Mouse (Mus musculus) CH12.LX (cell line): ENCODE results near the gene Ficd. TPM values are rescaled to one million over a fixed set of nuclear protein-coding genes. Genes with fewer than 3 reads are reported as not detected.
"Not testable (repeated sequence)": the region's sequence is repeated elsewhere in the genome, so short reads cannot be mapped to it uniquely, and the experiment has no call there.

Experiments used
- DNase-seq: peaks from one replicate; pipeline ENCODE4 v3.0.0-alpha.2; 2013; ENCODE audit errors: extremely low read depth
- H3K27ac ChIP-seq: 2 replicates; pipeline ENCODE4 v1.5.1; 2012; ENCODE audit warnings: low read depth, mild to moderate bottlenecking, control low read depth, moderate library complexity; ENCODE audit not compliant: insufficient read depth
- H3K27me3 ChIP-seq: replicated peaks from 2 replicates; pipeline ENCODE3; 2012; ENCODE audit warnings: inconsistent platforms
- H3K36me3 ChIP-seq, 2 experiments: replicated peaks in 1 of 2; 2 replicates each; pipeline versions ENCODE3 to v1.6.1; 2012; ENCODE audit warnings: inconsistent platforms in 1 of 2, low read length in 1 of 2, mild to moderate bottlenecking in 1 of 2, mixed read lengths in 1 of 2, moderate library complexity in 1 of 2; ENCODE audit not compliant: control insufficient read depth in 1 of 2, insufficient read depth in 1 of 2
- H3K4me1 ChIP-seq, 2 experiments: 2 replicates each; pipeline ENCODE4 v1.6.1; 2012; ENCODE audit warnings: inconsistent platforms in 1 of 2, moderate library complexity in 1 of 2; ENCODE audit not compliant: insufficient read depth in 2 of 2, control insufficient read depth in 1 of 2
- H3K4me2 ChIP-seq: 2 replicates; pipeline ENCODE4 v1.6.1; 2012; ENCODE audit warnings: low read depth, mild to moderate bottlenecking, control low read depth; ENCODE audit not compliant: poor library complexity, insufficient read depth, severe bottlenecking
- H3K4me3 ChIP-seq, 3 experiments: fragments of 150-350 bp in 1 of 3; sonication (generic) in 1 of 3; replicated peaks in 1 of 3; 2 replicates each; pipeline versions ENCODE3 to v1.5.1; 2011 to 2012; ENCODE audit warnings: low read depth in 2 of 3, low read length in 2 of 3, mild to moderate bottlenecking in 2 of 3, moderate library complexity in 2 of 3, control low read depth in 1 of 3, improper control_type of control experiment in 1 of 3, inconsistent platforms in 1 of 3, mixed read lengths in 1 of 3; ENCODE audit not compliant: poor library complexity in 1 of 3
- H3K79me2 ChIP-seq: replicated peaks from 2 replicates; pipeline ENCODE4 v1.6.1; 2012; ENCODE audit warnings: mild to moderate bottlenecking, moderate library complexity; ENCODE audit not compliant: control insufficient read depth, poor library complexity, insufficient read depth, severe bottlenecking; ENCODE audit errors: extremely low read depth
- H3K9ac ChIP-seq: 2 replicates; pipeline ENCODE4 v1.6.1; 2012; ENCODE audit warnings: low read depth, mild to moderate bottlenecking, control low read depth, moderate library complexity; ENCODE audit not compliant: insufficient read depth
- H3K9me3 ChIP-seq: replicated peaks from 2 replicates; pipeline ENCODE3; 2012; ENCODE audit warnings: low read length, inconsistent platforms, mixed read lengths
- BHLHE40 ChIP-seq: IDR thresholded peaks from 2 replicates; pipeline ENCODE4 v1.6.1; 2011; ENCODE audit warnings: mild to moderate bottlenecking, low read depth, low read length, improper control_type of control experiment
- E2F4 ChIP-seq: IDR thresholded peaks from 2 replicates; pipeline ENCODE4 v1.6.1; 2011; ENCODE audit warnings: low read depth, low read length, improper control_type of control experiment; ENCODE audit not compliant: insufficient replicate concordance
- ELF1 ChIP-seq: IDR thresholded peaks from 2 replicates; pipeline ENCODE4 v1.6.1; 2014; ENCODE audit warnings: low read depth, mild to moderate bottlenecking, inconsistent platforms, low read length, improper control_type of control experiment
- EP300 ChIP-seq: IDR thresholded peaks from 2 replicates; pipeline ENCODE4 v1.6.1; 2011; ENCODE audit warnings: low read length, improper control_type of control experiment
- ETS1 ChIP-seq: conservative IDR thresholded peaks from 2 replicates; pipeline ENCODE4 v1.6.1; 2012; ENCODE audit warnings: low read depth, mild to moderate bottlenecking, inconsistent platforms, low read length, improper control_type of control experiment, moderate library complexity
- JUN ChIP-seq: IDR thresholded peaks from 2 replicates; pipeline ENCODE4 v1.6.1; 2011; ENCODE audit warnings: low read depth, mild to moderate bottlenecking, low read length, improper control_type of control experiment, moderate library complexity; ENCODE audit not compliant: insufficient read depth
- KAT2A ChIP-seq: IDR thresholded peaks from 2 replicates; pipeline ENCODE4 v1.6.1; 2012; ENCODE audit warnings: low read length, improper control_type of control experiment, inconsistent platforms; ENCODE audit not compliant: insufficient replicate concordance
- MAX ChIP-seq: IDR thresholded peaks from 2 replicates; pipeline ENCODE4 v1.6.1; 2011; ENCODE audit warnings: low read length, improper control_type of control experiment
- MAZ ChIP-seq: IDR thresholded peaks from 2 replicates; pipeline ENCODE4 v1.6.1; 2012; ENCODE audit warnings: low read depth, mild to moderate bottlenecking, inconsistent platforms, low read length, improper control_type of control experiment, moderate library complexity
- MEF2A ChIP-seq: IDR thresholded peaks from 2 replicates; pipeline ENCODE4 v1.6.1; 2014; ENCODE audit warnings: low read depth, mild to moderate bottlenecking, inconsistent platforms, low read length, improper control_type of control experiment, borderline replicate concordance
- NELFE ChIP-seq: IDR thresholded peaks from 2 replicates; pipeline ENCODE4 v1.6.1; 2011; ENCODE audit warnings: low read depth, low read length, improper control_type of control experiment
- NRF1 ChIP-seq: IDR thresholded peaks from 2 replicates; pipeline ENCODE4 v1.6.1; 2014; ENCODE audit warnings: low read depth, mild to moderate bottlenecking, inconsistent platforms, low read length, improper control_type of control experiment, moderate library complexity
- PAX5 ChIP-seq: IDR thresholded peaks from 2 replicates; pipeline ENCODE4 v1.6.1; 2012; ENCODE audit warnings: low read length, inconsistent platforms, mixed read lengths
- RCOR1 ChIP-seq: conservative IDR thresholded peaks from 2 replicates; pipeline ENCODE4 v1.6.1; 2012; ENCODE audit warnings: low read depth, mild to moderate bottlenecking, inconsistent platforms, low read length, improper control_type of control experiment
- SMC3 ChIP-seq: IDR thresholded peaks from 2 replicates; pipeline ENCODE4 v1.6.1; 2011; ENCODE audit warnings: low read depth, low read length, improper control_type of control experiment
- TBP ChIP-seq: conservative IDR thresholded peaks from 2 replicates; pipeline ENCODE4 v1.6.1; 2011; ENCODE audit warnings: low read depth, low read length, improper control_type of control experiment
- UBTF ChIP-seq: IDR thresholded peaks from 2 replicates; pipeline ENCODE4 v1.6.1; 2012; ENCODE audit warnings: low read depth, mild to moderate bottlenecking, inconsistent platforms, low read length, improper control_type of control experiment, moderate library complexity
- USF2 ChIP-seq: conservative IDR thresholded peaks from 2 replicates; pipeline ENCODE4 v1.6.1; 2011; ENCODE audit warnings: low read depth, low read length, improper control_type of control experiment
- ZKSCAN1 ChIP-seq: IDR thresholded peaks from 2 replicates; pipeline ENCODE4 v1.6.1; 2012; ENCODE audit warnings: low read depth, inconsistent platforms, low read length, improper control_type of control experiment, borderline replicate concordance
- ZMIZ1 ChIP-seq: IDR thresholded peaks from 2 replicates; pipeline ENCODE4 v1.6.1; 2012; ENCODE audit warnings: low read depth, mild to moderate bottlenecking, inconsistent platforms, low read length, improper control_type of control experiment
- dilution Hi-C: fragments of 300-500 bp; cut with MboI; formaldehyde crosslinking; loops from 2 replicates; pipeline ENCODE4 v1.14.3; 2020; ENCODE audit warnings: low sequenced_read_pairs; ENCODE audit not compliant: extremely low pct_unique_long_range_greater_than_20kb, extremely low pct_ligation_motif_present
- in situ Hi-C: fragments of 300-500 bp; cut with MboI; formaldehyde crosslinking; loops from 3 replicates; pipeline ENCODE4 v1.14.3; 2019; ENCODE audit warnings: low sequenced_read_pairs, low pct_ligation_motif_present, low pct_unique_long_range_greater_than_20kb, mixed read lengths
- polyA plus RNA-seq: library from polyadenylated mRNA; unstranded; fragments of >175 nt; gene quantifications from 2 replicates; pipeline ENCODE4 v1.2.1, GENCODE M21; 2012; ENCODE audit warnings: low read depth; ENCODE audit not compliant: insufficient read length
- total RNA-seq, 2 experiments: library from RNA; depleted of rRNA; stranded (reverse); fragments of 300-350 nt in 1 of 2; fragments of >200 nt in 1 of 2; gene quantifications; 2 replicates each; pipeline ENCODE4 v1.2.3; 2012 to 2014

Gene Ficd
- total and polyA plus RNA-seq, 3 experiments: 2.4 to 2.5 (median 2.4) TPM

GRCm38 (mm10) chr5:113776896-113777226, 41.3 kb downstream of the Ficd start:
- Histone ChIP-seq H3K9me3 (no peaks in the 10 kb centered on the region), H3K36me3 (peaks cover 21 to 42% of the 10 kb centered on the region in 2 experiments), H3K4me2 (0 out of 2 replicates have a peak overlapping the region, but pooled peaks have one; percentile 14), H3K9ac (no peak overlapping the region), H3K27me3 (no peaks in the 10 kb centered on the region), H3K27ac (peak overlapping the region; percentile 95), H3K4me3 (peak overlapping the region in 1 of 3 experiments; percentile 29), H3K79me2 (peaks cover 14% of the 10 kb centered on the region), H3K4me1 (peaks cover 33 to 57% of the 10 kb centered on the region in 2 experiments)
- peak; percentile 84 for DNase-seq
- in situ Hi-C loops: loop anchor here (5.0 to 10.0 kb wide), 2 partner anchors 35 to 58 kb away; partner anchors contain the start of gene Selplg
- TF ChIP-seq SMC3 (no peak), PAX5 (no peak), UBTF (peak; percentile 28; the same call in 1 of the 2 replicates), BHLHE40 (peak; percentile 48), JUN (0 out of 2 replicates have a peak, but pooled peaks have one; percentile 15), NELFE (no peak), ETS1 (no peak), TBP (0 out of 2 replicates have a peak, but pooled peaks have one; percentile 28), EP300 (peak; percentile 20; the same call in 1 of the 2 replicates), ZMIZ1 (no peak), ZKSCAN1 (no peak), KAT2A (no peak), MAZ (0 out of 2 replicates have a peak, but pooled peaks have one; percentile 13), RCOR1 (0 out of 2 replicates have a peak, but pooled peaks have one; percentile 13), NRF1 (peak; percentile 34; the same call in 1 of the 2 replicates), USF2 (no peak), MEF2A (no peak), ELF1 (no peak), E2F4 (no peak), MAX (peak; percentile 42; the same call in 1 of the 2 replicates)
- dilution Hi-C loops: no loop called here

GRCm38 (mm10) chr5:113777728-113778127, 42.1 kb downstream of the Ficd start:
- H3K4me2 ChIP-seq, H3K27ac ChIP-seq, H3K9me3 ChIP-seq, dilution Hi-C loops, H3K4me3 ChIP-seq, H3K9ac ChIP-seq, H3K27me3 ChIP-seq: not testable (repeated sequence)
- 0 out of 2 replicates have a peak, but pooled peaks have one; percentile 30 for TF ChIP-seq ETS1
- DNase-seq: peak; percentile 51
- Histone ChIP-seq H3K79me2 (peaks cover 14% of the 10 kb centered on the region), H3K4me1 (peaks cover 36 to 65% of the 10 kb centered on the region in 2 experiments), H3K36me3 (peaks cover 21 to 42% of the 10 kb centered on the region in 2 experiments)
- in situ Hi-C loops: loop anchor here (5.0 to 10.0 kb wide), 2 partner anchors 35 to 57 kb away; partner anchors contain the start of gene Selplg
